Mouse (Mus musculus): ENCODE results near the gene D630003M21Rik. TPM values are rescaled to one million over a fixed set of nuclear protein-coding genes. Genes with fewer than 3 reads are reported as not detected.

The D630003M21Rik gene
- total and polyA plus RNA-seq, 3 experiments, result under 0.01 TPM; not detected in 2

DNA sequence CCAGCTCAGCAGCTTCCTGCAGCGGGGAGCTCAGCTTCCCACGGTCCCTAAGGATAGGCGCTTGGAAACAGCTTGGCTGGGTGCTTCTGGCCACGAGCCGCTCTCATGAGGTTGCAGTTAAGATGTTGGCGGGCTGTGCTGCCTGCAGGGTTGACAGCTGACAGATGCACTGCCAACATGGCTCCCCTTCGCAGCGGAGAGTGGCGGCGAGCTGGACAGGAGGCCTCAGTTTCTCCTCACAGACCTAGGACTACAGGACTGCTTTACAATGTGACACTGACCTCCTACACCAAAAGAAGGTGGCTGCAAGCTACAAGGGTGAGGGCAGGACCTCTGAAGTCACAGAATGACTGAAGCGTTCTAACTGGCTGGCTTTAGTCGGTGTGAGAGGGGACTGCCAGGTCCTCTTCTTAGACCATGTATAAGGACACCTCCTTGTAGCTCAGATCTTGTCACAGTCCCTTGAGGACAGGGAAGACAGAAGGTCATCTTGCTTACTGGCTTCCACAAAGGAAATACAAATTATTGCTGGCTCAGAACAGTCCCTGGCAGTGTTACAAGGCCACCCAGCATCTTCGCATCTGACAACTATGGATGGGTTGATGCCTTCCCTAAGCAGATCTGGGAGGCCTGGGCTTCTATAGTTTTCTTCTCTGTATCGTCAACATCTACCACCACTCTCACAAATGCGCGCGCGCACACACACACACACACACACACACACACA is 13.3 kb upstream of the D630003M21Rik start:
- Histone ChIP-seq H3K36me3 (replicated peaks) (no peaks in the 10 kb centered on the region), H3K4me3 (ENCODE audit: low read depth, low read length) (no peak overlapping the region), H3K9me3 (replicated peaks) (no peaks in the 10 kb centered on the region), H3K27me3 (ENCODE audit: insufficient read depth, low read length) (no peaks in the 10 kb centered on the region; the same call in 1 of the 2 replicates), H3K4me1 (ENCODE audit: insufficient read depth, low read depth, low read length) (no peaks in the 10 kb centered on the region)
- TF ChIP-seq GATA1 (IDR thresholded peaks at IDR 0.05; ENCODE audit: borderline replicate concordance, low read length) (no peak), POLR2AphosphoS5 (IDR thresholded peaks at IDR 0.05; ENCODE audit: insufficient replicate concordance, low read depth, low read length) (no peak), GATA2 (IDR thresholded peaks at IDR 0.05; ENCODE audit: borderline replicate concordance, low read depth, low read length) (no peak), CTCF (IDR thresholded peaks at IDR 0.05; ENCODE audit: low read depth, low read length) (no peak), TAL1 (conservative IDR thresholded peaks at IDR 0.05; ENCODE audit: low read depth, low read length) (no peak)
- DNase-seq (ENCODE audit: low spot score), result no peak
- no peak for ATAC-seq (ENCODE audit: extremely low read depth, insufficient number of reproducible peaks, low FRiP score, poor library complexity, severe bottlenecking)

DNA sequence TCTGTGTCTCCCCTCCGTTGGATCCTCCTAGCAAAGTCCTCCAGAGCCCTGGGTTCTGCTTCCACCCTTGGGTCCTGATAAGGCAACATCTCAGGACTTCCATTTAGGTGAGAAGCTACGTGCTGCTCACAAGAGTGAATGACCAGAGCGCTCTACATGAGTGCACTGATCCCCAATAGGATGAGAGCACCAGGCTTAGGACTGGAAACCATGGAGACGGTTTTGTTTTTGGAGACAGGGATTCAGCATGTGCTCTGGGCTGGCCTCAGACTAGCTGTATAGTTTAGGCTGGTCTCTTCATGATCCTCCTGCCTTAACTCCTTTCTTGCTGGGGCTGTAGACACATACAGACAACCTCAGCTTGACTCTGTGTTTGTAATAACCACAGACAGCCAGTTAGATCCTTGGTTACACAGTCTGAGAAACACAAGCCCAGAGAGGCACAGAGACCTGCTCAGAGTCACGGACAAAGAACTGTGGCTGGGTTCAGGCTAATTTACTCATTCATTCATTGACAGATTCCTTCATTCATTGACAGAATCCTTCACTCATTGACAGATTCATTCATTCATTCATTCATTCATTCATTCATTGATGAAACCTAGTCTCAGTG is 12.2 kb upstream of the D630003M21Rik start:
- Histone ChIP-seq H3K27me3 (ENCODE audit: insufficient read depth, low read length) (no peaks in the 10 kb centered on the region; the same call in 1 of the 2 replicates), H3K4me3 (ENCODE audit: low read depth, low read length) (no peak overlapping the region), H3K9me3 (replicated peaks) (no peaks in the 10 kb centered on the region), H3K4me1 (ENCODE audit: insufficient read depth, low read depth, low read length) (no peaks in the 10 kb centered on the region), H3K36me3 (replicated peaks) (no peaks in the 10 kb centered on the region)
- ATAC-seq (ENCODE audit: extremely low read depth, insufficient number of reproducible peaks, low FRiP score, poor library complexity, severe bottlenecking) (no peak), DNase-seq (ENCODE audit: low spot score) (no peak)
- no peak for TF ChIP-seq GATA1 (IDR thresholded peaks at IDR 0.05; ENCODE audit: borderline replicate concordance, low read length)
- TF ChIP-seq POLR2AphosphoS5 (IDR thresholded peaks at IDR 0.05; ENCODE audit: insufficient replicate concordance, low read depth, low read length), result no peak
- TF ChIP-seq TAL1 (conservative IDR thresholded peaks at IDR 0.05; ENCODE audit: low read depth, low read length), result no peak
- TF ChIP-seq CTCF (IDR thresholded peaks at IDR 0.05; ENCODE audit: low read depth, low read length), result no peak
- TF ChIP-seq GATA2 (IDR thresholded peaks at IDR 0.05; ENCODE audit: borderline replicate concordance, low read depth, low read length), result no peak

GRCm38 (mm10) chr2:158238101-158238500 is 9.1 kb upstream of the D630003M21Rik start:
- Histone ChIP-seq H3K27me3 (ENCODE audit: insufficient read depth, low read length) (no peaks in the 10 kb centered on the region; the same call in 1 of the 2 replicates), H3K4me1 (ENCODE audit: insufficient read depth, low read depth, low read length) (peaks cover under 1% of the 10 kb centered on the region; the same call in 1 of the 2 replicates), H3K36me3 (replicated peaks) (no peaks in the 10 kb centered on the region), H3K9me3 (replicated peaks) (no peaks in the 10 kb centered on the region), H3K4me3 (ENCODE audit: low read depth, low read length) (no peak overlapping the region)
- ATAC-seq (ENCODE audit: extremely low read depth, insufficient number of reproducible peaks, low FRiP score, poor library complexity, severe bottlenecking), result no peak
- TF ChIP-seq GATA2 (IDR thresholded peaks at IDR 0.05; ENCODE audit: borderline replicate concordance, low read depth, low read length), result no peak
- no peak for TF ChIP-seq GATA1 (IDR thresholded peaks at IDR 0.05; ENCODE audit: borderline replicate concordance, low read length)
- TF ChIP-seq TAL1 (conservative IDR thresholded peaks at IDR 0.05; ENCODE audit: low read depth, low read length), result no peak
- TF ChIP-seq POLR2AphosphoS5 (IDR thresholded peaks at IDR 0.05; ENCODE audit: insufficient replicate concordance, low read depth, low read length), result no peak
- no peak for TF ChIP-seq CTCF (IDR thresholded peaks at IDR 0.05; ENCODE audit: low read depth, low read length)
- DNase-seq (ENCODE audit: low spot score), result no peak

DNA sequence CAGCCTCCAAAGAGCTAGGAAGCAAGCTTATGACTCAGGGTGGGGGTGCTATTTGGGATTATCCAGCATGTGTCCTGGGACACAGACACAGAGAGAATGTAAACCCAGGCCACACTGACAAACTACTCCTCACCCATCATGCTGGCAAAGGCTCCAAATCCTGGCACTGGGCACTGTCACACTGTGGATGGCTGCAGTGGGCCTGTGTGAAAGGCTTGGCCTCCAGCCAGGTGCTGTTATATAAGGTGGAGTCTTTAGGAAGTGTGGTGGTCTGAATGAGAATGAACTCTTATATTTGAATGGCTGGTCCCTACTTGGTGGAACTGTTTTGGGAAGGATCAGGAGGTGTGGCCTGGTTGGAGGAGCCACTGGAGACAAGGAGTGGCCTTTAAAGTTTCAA is 7.7 kb upstream of the D630003M21Rik start:
- Histone ChIP-seq H3K36me3 (replicated peaks) (no peaks in the 10 kb centered on the region), H3K9me3 (replicated peaks) (no peaks in the 10 kb centered on the region), H3K4me3 (ENCODE audit: low read depth, low read length) (no peak overlapping the region), H3K27me3 (ENCODE audit: insufficient read depth, low read length) (no peaks in the 10 kb centered on the region), H3K4me1 (ENCODE audit: insufficient read depth, low read depth, low read length) (peaks cover 2% of the 10 kb centered on the region; the same call in 1 of the 2 replicates)
- TF ChIP-seq CTCF (IDR thresholded peaks at IDR 0.05; ENCODE audit: low read depth, low read length) (no peak), POLR2AphosphoS5 (IDR thresholded peaks at IDR 0.05; ENCODE audit: insufficient replicate concordance, low read depth, low read length) (no peak), GATA1 (IDR thresholded peaks at IDR 0.05; ENCODE audit: borderline replicate concordance, low read length) (no peak), GATA2 (IDR thresholded peaks at IDR 0.05; ENCODE audit: borderline replicate concordance, low read depth, low read length) (no peak), TAL1 (conservative IDR thresholded peaks at IDR 0.05; ENCODE audit: low read depth, low read length) (no peak)
- no peak for DNase-seq (ENCODE audit: low spot score)
- no peak for ATAC-seq (ENCODE audit: extremely low read depth, insufficient number of reproducible peaks, low FRiP score, poor library complexity, severe bottlenecking)

GRCm38 (mm10) chr2:158233106-158233505 is 4.1 kb upstream of the D630003M21Rik start:
- Histone ChIP-seq H3K4me1 (ENCODE audit: insufficient read depth, low read depth, low read length) (peaks cover 2% of the 10 kb centered on the region; the same call in 1 of the 2 replicates), H3K27me3 (ENCODE audit: insufficient read depth, low read length) (no peaks in the 10 kb centered on the region), H3K4me3 (ENCODE audit: low read depth, low read length) (no peak overlapping the region), H3K36me3 (replicated peaks) (no peaks in the 10 kb centered on the region), H3K9me3 (replicated peaks) (no peaks in the 10 kb centered on the region)
- ATAC-seq (ENCODE audit: extremely low read depth, insufficient number of reproducible peaks, low FRiP score, poor library complexity, severe bottlenecking) (no peak), DNase-seq (ENCODE audit: low spot score) (no peak)
- TF ChIP-seq POLR2AphosphoS5 (IDR thresholded peaks at IDR 0.05; ENCODE audit: insufficient replicate concordance, low read depth, low read length), result no peak
- TF ChIP-seq GATA2 (IDR thresholded peaks at IDR 0.05; ENCODE audit: borderline replicate concordance, low read depth, low read length), result no peak
- TF ChIP-seq GATA1 (IDR thresholded peaks at IDR 0.05; ENCODE audit: borderline replicate concordance, low read length), result no peak
- TF ChIP-seq TAL1 (conservative IDR thresholded peaks at IDR 0.05; ENCODE audit: low read depth, low read length), result no peak
- TF ChIP-seq CTCF (IDR thresholded peaks at IDR 0.05; ENCODE audit: low read depth, low read length), result no peak

DNA sequence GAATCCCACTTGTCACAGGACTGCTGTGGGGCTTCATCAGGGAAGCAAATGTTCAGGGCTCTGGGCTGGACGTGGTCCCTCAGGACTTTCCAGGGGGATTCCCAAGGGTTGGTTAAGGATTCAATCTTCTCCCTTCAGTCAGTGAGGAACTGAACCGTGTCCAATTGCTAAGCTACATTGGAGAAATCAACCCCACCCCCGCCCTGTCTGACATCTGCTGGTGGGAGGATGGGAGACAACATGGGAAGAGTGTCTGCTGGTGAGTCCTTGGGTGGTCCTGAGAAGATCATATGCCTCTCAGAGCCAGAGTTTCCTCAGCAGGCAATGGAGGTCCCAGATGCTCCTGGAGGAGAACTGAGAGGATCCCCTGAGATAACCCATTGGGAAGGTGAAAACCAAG is 3.4 kb upstream of the D630003M21Rik start:
- H3K9me3 ChIP-seq (replicated peaks), result no peaks in the 10 kb centered on the region
- no peaks in the 10 kb centered on the region for H3K36me3 ChIP-seq (replicated peaks)
- DNase-seq (ENCODE audit: low spot score) (no peak), ATAC-seq (ENCODE audit: extremely low read depth, insufficient number of reproducible peaks, low FRiP score, poor library complexity, severe bottlenecking) (no peak)
- peaks cover 2% of the 10 kb centered on the region; the same call in 1 of the 2 replicates for H3K4me1 ChIP-seq (ENCODE audit: insufficient read depth, low read depth, low read length)
- TF ChIP-seq GATA1 (IDR thresholded peaks at IDR 0.05; ENCODE audit: borderline replicate concordance, low read length) (no peak), POLR2AphosphoS5 (IDR thresholded peaks at IDR 0.05; ENCODE audit: insufficient replicate concordance, low read depth, low read length) (no peak), GATA2 (IDR thresholded peaks at IDR 0.05; ENCODE audit: borderline replicate concordance, low read depth, low read length) (no peak), TAL1 (conservative IDR thresholded peaks at IDR 0.05; ENCODE audit: low read depth, low read length) (no peak), CTCF (IDR thresholded peaks at IDR 0.05; ENCODE audit: low read depth, low read length) (no peak)
- no peak overlapping the region for H3K4me3 ChIP-seq (ENCODE audit: low read depth, low read length)
- no peaks in the 10 kb centered on the region for H3K27me3 ChIP-seq (ENCODE audit: insufficient read depth, low read length)

Data from G1E (cell line).